Mouse (Mus musculus) adrenal gland, postnatal 36 days (tissue): ENCODE results near the gene Gk. TPM values are rescaled to one million over a fixed set of nuclear protein-coding genes. Genes with fewer than 3 reads are reported as not detected.
A peak's percentile ranks its signal among the peaks of the same experiment; 100 is the strongest.

Experiments
- DNase-seq, 2 experiments: peaks; one replicate each; pipeline ENCODE4 v3.0.0; 2021; ENCODE audit warnings: mixed read lengths in 1 of 2
- long read RNA-seq, 2 experiments: library from polyadenylated mRNA; stranded (forward); transcript quantifications; one replicate each; pipeline ENCODE4 v2.0.0; 2021; ENCODE audit warnings: borderline sequencing depth in 2 of 2
- total RNA-seq, 2 experiments: library from RNA; stranded (reverse); gene quantifications; 2 replicates each; pipeline ENCODE4 v1.2.3; 2021

Gk gene
- total RNA-seq: 10 to 100 TPM; 12.6 to 28.4 TPM
- long read RNA-seq, experiment 1, full-length matches to known transcripts: 45 of 61 reads
- long read RNA-seq, experiment 1, partial matches to known transcripts: 2 of 61 reads
- long read RNA-seq, experiment 1, other reads (novel, unspliced or antisense): 14 of 61 reads
- long read RNA-seq, experiment 2, full-length matches to known transcripts: 12 of 15 reads
- long read RNA-seq, experiment 2, partial matches to known transcripts: 1 of 15 reads
- long read RNA-seq, experiment 2, other reads (novel, unspliced or antisense): 2 of 15 reads

DNA sequence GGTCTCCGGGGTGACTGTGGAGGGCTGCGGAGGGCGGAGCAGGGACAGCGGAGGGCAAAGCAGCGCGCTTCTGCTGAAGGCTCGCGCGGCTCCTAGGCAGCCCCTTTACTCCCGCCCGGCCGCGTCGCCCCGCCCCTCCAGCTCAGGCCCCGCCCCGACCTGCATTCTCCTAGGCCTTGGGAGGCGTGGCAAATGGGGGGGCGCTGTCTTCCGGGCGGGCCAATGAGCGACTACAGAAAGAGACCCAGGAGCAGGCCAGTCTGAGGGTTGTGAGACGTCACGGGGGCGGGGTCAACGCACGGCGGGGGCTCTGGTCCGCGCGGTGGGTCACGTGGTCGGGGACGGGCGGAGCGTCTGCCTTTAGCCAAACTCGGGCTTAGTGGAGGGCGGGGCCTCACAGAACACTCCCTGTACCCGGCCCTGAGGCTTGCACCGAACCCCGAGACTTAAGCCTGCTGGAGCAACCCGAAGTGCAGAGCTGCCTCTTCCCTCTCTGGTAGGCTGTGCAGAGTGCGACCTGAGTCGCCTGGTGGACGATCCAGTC, at the start of gene Gk:
Gene Gk (minus strand): TSS at position 276 of the 544 bp plus-strand sequence.
- peak; percentile 97 to 99 for DNase-seq

DNA sequence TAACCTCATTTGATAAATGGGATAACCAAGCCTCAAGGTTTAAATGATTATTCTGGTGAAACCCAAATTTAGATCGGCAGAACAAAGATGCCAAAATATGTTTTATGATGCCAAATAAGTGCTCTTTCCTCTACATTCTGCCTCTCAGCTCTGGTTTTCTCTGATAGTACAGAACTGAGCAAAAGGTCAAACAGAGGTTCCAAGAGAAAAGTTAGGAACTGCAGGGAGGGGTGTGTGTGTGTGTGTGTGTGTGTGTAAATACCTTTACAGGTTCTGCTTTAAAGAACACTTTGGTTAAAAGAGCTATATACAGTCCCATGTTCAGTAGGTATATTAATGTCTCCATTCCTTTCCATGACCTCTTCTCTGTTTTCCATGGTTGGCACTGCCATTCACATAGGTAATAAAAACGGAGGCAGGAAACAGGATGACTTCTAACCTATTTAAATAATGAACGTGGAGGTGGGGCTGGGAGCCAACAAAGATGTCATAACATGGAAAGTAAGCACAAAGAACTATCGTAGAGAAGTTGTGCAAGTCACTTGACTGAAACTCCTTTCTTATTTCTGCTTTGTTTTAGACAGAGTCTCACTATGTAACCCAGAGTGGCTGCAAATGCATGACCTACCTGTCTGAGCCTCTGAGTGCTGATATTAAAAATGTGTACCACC, 28.2 kb upstream of the Gk start:
- peak in 1 of 2 experiments; percentile 2 for DNase-seq

DNA sequence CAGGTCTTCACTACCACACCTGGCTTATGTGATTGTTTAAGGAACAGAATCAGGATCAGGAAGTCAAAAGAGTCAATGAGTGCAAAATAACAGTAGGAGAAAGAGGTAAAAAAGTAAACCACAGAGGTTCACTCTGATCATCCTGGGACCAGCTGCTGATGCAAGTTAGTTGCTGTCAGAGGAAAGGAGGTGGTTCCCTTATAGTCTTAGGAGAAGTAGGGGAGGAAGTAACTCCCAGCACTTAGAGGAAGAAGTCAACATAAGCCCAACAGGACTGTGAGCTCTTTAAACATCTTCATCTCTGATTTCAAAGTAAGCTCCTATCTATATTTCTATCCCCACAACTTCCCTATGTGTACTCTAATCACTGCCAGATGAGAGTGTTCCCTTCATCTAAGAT, 26.4 kb upstream of the Gk start:
- no peak for DNase-seq

DNA sequence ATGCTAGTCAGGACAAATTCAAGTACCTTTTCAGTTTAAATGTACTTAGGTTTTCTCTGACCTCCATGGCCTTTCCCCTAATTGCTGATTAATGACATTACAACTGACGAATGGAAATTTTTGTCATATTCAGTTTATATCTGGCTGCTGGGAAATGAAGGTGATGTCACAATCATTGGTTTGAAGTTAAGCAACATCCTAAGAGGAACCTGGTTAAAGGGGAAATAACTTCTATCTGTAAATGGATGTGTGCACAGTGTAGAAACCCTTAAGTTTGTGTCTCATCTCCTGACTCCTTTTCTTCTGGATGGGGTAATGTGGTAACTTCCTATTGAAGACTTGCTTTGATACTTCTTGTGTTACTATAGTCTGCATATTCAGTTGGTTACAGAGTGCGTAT, 20.8 kb upstream of the Gk start:
- DNase-seq: no peak

DNA sequence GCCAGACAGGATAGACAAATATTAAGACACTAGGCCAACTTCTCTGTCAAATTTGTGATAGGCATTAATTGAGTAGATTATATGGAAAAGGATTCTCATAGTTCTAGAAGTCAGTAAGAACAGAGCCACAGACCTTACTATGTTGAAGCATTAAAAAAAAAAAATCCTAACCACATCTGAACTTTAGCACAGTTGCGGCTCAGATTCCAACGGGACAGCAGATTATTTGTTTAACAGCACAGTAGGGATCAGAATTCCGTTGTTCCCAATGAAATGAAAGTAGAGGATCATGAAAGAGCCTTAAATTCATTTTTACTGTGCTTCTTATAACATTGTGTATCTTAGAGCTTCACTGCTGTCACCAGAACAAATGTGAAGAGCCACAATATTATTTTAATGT, 1.7 kb upstream of the Gk start:
- no peak for DNase-seq

DNA sequence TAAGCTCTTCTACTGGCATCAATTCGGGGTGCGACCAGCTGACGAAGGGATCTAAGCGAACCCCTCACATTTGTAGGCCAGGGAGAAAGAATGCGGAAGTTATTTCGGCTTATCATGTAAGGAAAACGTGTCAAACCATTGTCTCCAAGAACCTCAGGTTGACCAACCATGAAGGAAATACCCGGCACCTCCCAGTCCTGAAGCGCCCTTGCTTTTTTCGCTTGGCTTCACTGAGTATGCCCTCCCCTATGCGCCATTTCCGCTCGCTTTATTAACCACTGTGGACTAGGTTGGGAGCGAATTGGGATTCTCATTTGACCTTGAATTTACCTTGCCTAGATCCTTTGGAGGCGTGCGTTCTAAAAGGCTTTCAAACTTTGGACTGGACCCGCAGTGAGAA, 522 bp upstream of the Gk start:
- DNase-seq: peak; percentile 39 to 48

GRCm38 (mm10) chrX:85775879-85776543, 608 bp downstream of the Gk start:
- peak; percentile 26 to 38 for DNase-seq

- no peak for DNase-seq
Observed at GRCm38 (mm10) chrX:85771303-85771702, 5.3 kb downstream of the Gk start.

DNA sequence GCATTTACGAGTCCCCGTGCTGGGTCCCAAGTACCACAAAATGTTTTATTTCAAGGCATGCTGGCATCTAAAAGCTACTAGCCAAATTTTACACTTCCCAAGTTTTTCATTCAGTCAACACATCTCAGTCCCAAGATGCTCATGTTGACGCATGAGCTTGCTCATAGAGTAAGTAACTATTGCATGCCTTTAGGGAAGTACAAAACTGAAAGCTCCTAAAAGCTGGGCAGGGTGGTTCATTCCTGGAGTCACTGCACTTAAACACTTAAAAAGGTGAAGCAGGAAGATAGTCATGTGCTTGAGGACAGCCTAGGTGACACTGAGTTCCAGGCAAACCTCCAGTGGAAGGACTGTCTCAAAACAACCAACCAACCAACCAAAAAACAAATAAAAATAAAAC, 5.9 kb downstream of the Gk start:
- DNase-seq: no peak

DNA sequence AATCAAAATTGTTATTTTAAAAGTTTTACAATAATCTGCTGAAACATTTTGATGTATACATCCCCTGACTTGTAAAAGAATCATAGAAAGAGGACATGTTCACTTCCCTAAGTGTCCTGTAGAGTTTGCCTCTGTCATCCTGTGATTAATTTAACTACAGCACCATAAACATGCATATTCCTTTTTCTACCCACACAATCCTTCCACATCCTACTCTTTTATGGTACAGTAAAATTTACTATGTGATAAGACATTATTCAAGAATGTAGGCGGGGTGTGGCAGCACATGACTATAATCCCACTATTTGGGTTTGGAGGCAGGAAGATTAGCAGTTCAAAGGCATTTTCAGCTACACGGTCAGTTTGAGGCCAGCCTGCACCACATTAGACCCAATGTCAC, 8.0 kb downstream of the Gk start:
- no peak for DNase-seq

DNA sequence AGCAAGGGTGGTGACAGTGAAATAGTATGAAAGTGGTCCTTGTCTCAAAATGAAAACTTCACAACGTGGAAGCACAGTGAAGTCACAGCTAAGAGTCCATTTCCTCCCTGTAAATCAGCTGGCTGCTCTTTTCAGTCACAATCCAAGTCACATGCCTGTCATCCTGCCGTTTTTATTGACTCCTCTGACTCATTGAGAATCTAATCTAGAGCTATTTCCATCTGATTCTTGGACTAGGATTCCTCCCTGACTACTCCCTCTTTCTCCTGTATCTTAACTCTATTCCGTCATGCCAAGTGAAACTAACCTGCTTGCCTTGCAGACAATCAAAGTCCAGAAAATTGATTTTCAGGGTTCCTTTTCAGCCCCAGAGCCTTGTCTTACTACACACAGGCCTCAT, 20.6 kb downstream of the Gk start:
- DNase-seq: no peak

- DNase-seq: no peak
Observed at GRCm38 (mm10) chrX:85743837-85744236, 32.8 kb downstream of the Gk start.

DNA sequence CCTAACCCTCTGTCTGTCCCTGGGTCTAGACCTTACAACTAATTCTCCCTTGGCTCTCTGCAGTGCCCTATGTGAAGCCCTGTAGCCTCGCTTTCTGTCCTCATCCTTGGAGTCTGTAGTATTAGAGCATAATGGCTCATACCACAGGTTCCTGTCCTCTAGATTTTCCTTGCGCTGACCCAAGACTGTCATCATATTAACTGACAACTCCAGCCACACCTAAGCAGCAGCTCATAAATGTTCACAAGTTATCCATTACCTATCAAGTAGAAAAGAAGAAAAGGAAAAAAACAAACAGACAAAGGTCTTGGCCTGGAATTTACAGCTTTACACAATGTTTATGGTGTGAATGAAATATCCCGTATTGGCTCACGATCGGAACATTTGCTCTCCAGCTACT, 43.4 kb downstream of the Gk start:
- no peak for DNase-seq

DNA sequence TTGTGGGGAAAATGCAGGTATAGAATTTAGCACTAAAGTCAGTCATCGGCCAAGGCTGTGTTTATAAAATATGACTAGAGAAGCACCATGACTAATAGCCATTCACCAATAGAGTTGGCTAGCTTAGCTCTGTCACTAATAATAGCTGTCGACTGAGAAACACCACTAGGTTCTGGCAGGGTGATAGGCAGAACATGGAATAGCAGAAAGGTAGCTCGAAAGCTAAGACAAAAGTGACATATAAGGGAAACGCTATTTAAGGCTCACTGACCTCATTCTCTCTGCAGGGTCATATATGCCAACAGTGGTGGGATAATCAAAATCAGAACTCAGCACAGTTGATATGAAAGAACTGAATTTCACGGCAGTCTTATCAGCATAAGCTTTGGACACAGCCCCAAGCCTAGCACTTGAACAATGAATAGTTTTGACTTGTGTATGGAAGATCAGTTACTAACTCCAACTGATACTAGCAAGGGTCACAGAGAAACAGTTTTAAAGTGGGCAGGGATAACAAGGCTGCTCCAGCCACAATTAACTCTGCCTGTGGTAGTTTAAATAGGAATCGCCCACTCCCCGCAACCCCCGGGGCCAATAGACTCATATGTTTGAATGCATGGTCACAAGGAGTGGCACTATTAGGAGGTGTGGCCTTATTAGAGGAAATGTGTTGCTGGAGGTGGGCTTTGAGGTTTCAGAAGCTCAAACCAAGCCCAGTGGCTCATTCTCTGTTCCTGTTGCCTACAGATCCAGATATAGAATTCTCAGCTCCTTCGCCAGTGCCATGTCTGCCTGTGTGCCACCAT, 45.3 kb downstream of the Gk start:
- DNase-seq: no peak

DNA sequence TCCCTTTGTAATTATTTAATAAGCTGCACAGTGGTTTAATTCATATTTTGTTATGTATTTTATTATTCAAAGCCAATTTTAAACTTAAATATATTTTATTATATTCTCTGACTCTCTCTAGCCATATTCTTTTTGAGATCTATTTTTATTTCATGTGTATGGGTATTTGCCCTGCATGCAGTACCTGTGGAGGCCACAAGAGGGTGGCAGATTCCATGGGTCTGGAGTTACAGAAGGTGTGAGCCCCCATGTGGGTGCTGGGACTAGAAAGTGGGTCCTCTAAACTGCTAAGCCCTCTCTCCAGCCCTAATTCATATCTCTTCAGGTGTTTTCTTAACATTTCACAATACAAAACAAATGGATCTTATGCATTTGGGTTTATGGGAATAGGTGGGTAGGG, 55.4 kb downstream of the Gk start:
- peak; percentile 2 to 8 for DNase-seq

DNA sequence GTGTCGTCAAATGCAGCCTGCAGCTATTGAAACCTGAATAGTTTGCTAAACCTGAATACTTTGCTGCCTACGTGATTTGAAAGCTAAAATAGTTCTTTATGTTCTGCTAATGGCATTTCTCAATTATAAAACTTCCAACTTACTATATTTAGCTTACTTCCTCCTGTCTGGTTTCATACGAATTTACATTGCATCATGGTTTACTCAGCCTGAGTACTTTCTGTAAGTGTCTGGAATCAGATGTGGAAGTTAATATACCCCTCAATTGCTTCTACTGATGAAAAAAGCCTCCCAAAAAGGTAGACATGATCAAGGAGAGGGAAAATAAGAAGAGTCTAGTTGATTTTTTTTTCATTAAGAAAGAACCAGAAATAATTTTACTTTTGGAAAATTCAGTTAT, 66.2 kb downstream of the Gk start:
- DNase-seq: no peak

DNA sequence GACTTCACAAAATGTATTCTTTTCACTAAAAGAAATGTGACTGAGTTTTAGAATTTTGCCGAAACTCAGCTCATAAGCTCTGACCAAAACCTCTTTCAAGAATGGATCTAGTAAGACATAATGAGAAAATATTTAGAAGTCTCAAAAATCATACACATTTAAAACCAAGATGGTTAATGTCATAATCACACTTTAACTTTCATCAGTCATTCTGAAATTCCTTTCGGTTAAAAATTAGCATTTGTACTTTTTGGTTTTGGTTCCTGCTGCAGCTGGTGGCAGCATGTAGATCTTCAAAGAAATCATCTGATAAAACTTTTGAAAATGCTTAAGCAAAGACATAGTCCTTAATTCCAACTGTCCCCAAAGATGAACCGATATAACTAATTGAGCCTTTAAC, 70.9 kb downstream of the Gk start:
- DNase-seq: no peak

DNA sequence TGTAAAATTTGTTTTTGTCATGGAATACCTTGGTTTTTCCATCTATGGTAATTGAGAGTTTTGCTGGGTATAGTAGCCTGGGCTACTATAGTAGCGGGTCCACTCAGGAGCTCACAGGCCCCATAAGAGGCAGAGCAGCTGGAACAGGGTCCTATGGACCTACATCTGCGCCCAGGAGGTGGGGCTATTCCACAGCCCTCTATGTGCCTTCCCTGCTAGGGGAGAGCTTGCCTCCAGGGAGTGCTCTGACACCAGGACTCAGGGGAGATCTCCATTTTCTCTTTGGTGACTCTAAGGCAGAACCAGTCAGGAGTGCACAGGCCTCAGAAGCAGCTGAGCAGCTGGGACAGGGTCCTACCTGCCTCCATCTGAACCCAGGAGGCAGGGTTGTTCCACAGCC, 92.9 kb downstream of the Gk start:
- no peak for DNase-seq

- no peak for DNase-seq
Observed at GRCm38 (mm10) chrX:85682125-85682524, 94.5 kb downstream of the Gk start.

GRCm38 (mm10) chrX:85676808-85677207, 99.8 kb downstream of the Gk start:
- peak; percentile 10 to 23 for DNase-seq
